Mouse (Mus musculus) heart, postnatal 0 days (tissue): ENCODE results near the gene Plcl2. TPM values are rescaled to one million over a fixed set of nuclear protein-coding genes. Genes with fewer than 3 reads are reported as not detected.

Experiments used
- ATAC-seq: fragments of 200-750 bp; cut with Nextera tagmentation; 2 replicates; pipeline ENCODE4 v1.8.0; 2017; ENCODE audit warnings: low read depth, moderate number of reproducible peaks, moderate library complexity; ENCODE audit not compliant: insufficient read depth
- DNase-seq: peaks from one replicate; pipeline ENCODE4 v3.0.0-alpha.2; 2016; ENCODE audit warnings: low spot score
- H3K27ac ChIP-seq: fragments of 300-500 bp; sonication (generic); 2 replicates; pipeline ENCODE4 v1.5.1; 2014; ENCODE audit warnings: low read depth, mild to moderate bottlenecking
- H3K27me3 ChIP-seq: fragments of 300-500 bp; sonication (generic); 2 replicates; pipeline ENCODE4 v1.6.1; 2014; ENCODE audit warnings: low read length, mixed read lengths; ENCODE audit not compliant: control insufficient read depth, insufficient read depth
- H3K36me3 ChIP-seq: fragments of 300-500 bp; sonication (generic); replicated peaks from 2 replicates; pipeline ENCODE4 v1.6.1; 2014; ENCODE audit warnings: low read length, mixed read lengths; ENCODE audit not compliant: control insufficient read depth, insufficient read depth
- H3K4me1 ChIP-seq: fragments of 300-500 bp; sonication (generic); 2 replicates; pipeline ENCODE4 v1.6.1; 2014; ENCODE audit warnings: antibody characterized with exemption; ENCODE audit not compliant: control insufficient read depth, insufficient read depth
- H3K4me2 ChIP-seq: fragments of 300-500 bp; sonication (generic); 2 replicates; pipeline ENCODE4 v1.6.1; 2014; ENCODE audit warnings: low read depth, mild to moderate bottlenecking, low read length, moderate library complexity
- H3K4me3 ChIP-seq: fragments of 300-500 bp; sonication (generic); 2 replicates; pipeline ENCODE4 v1.5.1; 2014; ENCODE audit warnings: low read depth, low read length
- H3K9ac ChIP-seq: fragments of 300-500 bp; sonication (generic); replicated peaks from 2 replicates; pipeline ENCODE4 v1.6.1; 2014; ENCODE audit warnings: low read depth, low read length, mixed read lengths
- H3K9me3 ChIP-seq: fragments of 300-500 bp; sonication (generic); replicated peaks from 2 replicates; pipeline ENCODE4 v1.6.1; 2016; ENCODE audit warnings: low read length; ENCODE audit not compliant: control insufficient read depth
- CTCF ChIP-seq: IDR thresholded peaks from 2 replicates; pipeline ENCODE4 v1.5.1; 2016; ENCODE audit warnings: antibody characterized with exemption, control low read depth, low read depth
- EP300 ChIP-seq: IDR thresholded peaks from 2 replicates; pipeline ENCODE4 v1.6.1; 2016; ENCODE audit warnings: antibody characterized with exemption, low read depth
- WGBS: fragments of 180-500 bp; shearing (Covaris S2); extraction: QIAGEN DNeasy Blood & Tissue Kit; methylation state at CpG from one replicate; pipeline ENCODE4 v1.1.7; 2014; 5-methylcytosine and 5-hydroxymethylcytosine counted together
- polyA plus RNA-seq: library from polyadenylated mRNA; unstranded; fragments of >200 nt; fragmentation: Nextera tagmentation; extraction: Ambion mirVana; gene quantifications from 2 replicates; pipeline ENCODE4 v1.2.1, GENCODE M21; 2015
- total RNA-seq: library from RNA; depleted of rRNA; stranded (reverse); fragments of >200 nt; gene quantifications from 2 replicates; pipeline ENCODE4 v1.2.3, GENCODE M21; 2014; ENCODE audit warnings: low replicate concordance

Gene Plcl2
- total and polyA plus RNA-seq, 2 experiments from 2014 or later = 2.4 to 22.7 TPM

GRCm38 (mm10) chr17:50508775-50509250, 390 bp upstream of the Plcl2 start:
- WGBS = under 1% methylated on average over 46 of the region's 72 CpGs
- ATAC-seq (peak; percentile 85), DNase-seq (peak; percentile 45)
- Histone ChIP-seq H3K27me3 (no peaks in the 10 kb centered on the region), H3K9ac (peak overlapping the region; percentile 85), H3K4me3 (peak overlapping the region; percentile 95), H3K27ac (peak overlapping the region; percentile 78), H3K4me2 (peak overlapping the region; percentile 85), H3K9me3 (no peaks in the 10 kb centered on the region), H3K36me3 (no peaks in the 10 kb centered on the region), H3K4me1 (peaks cover 12% of the 10 kb centered on the region)
- peak; percentile 48 for TF ChIP-seq CTCF
- no peak for TF ChIP-seq EP300

DNA sequence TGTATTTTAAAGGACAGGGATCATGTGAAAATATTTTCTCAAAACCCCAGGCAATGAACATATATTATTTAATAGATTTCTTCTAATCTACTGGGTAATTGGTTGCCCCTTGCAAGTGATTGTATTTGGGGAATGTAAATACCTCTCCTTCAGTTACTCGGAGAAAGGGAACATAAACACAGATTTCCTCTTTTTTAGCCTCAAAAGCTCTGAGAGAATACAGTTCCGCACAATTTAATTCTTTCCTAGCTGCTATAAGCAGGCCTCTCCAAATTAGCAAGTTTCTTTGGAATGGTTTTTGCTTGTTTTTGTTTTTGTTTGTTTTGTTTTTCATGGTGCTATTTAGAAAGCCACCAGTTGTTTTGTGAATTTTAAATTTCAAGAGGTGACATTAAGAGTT, 1.1 kb downstream of the Plcl2 start:
- Histone ChIP-seq H3K4me3 (peak overlapping the region; percentile 95), H3K27ac (peak overlapping the region; percentile 78; the same call in 1 of the 2 replicates), H3K9me3 (no peaks in the 10 kb centered on the region), H3K36me3 (no peaks in the 10 kb centered on the region), H3K4me2 (peak overlapping the region; percentile 85), H3K27me3 (no peaks in the 10 kb centered on the region), H3K9ac (peak overlapping the region; percentile 85), H3K4me1 (peaks cover 12% of the 10 kb centered on the region)
- DNase-seq = no peak
- 60% methylated on average over 2 of the region's 2 CpGs for WGBS
- ATAC-seq = no peak
- no peak for TF ChIP-seq CTCF
- no peak for TF ChIP-seq EP300

DNA sequence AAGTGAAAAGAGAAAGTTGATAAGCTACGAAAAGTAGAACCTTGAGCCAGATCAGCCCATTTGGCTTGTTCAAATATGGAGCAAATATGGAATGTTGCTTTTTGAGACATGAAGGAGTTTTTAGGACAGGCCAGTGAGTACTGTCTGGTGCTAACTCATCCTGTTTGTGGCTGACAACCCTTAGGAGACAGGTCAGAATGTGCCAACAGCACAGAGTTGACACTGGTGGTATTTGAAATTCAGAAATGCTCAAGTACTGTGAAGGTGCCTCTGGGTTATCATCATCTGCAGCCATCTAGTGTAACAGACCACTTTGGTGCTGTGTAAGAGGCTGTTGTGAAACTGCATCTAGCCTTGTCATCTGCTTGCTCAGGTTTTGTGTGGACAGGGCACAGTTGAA, 1.5 kb downstream of the Plcl2 start:
- DNase-seq = no peak
- TF ChIP-seq CTCF (no peak), EP300 (no peak)
- no peaks in the 10 kb centered on the region for H3K9me3 ChIP-seq
- H3K4me2 ChIP-seq = peak overlapping the region; percentile 85
- peak overlapping the region; percentile 95 for H3K4me3 ChIP-seq
- H3K9ac ChIP-seq = 0 out of 2 replicates have a peak overlapping the region, but pooled peaks have one; percentile 85
- no peak for ATAC-seq
- peaks cover 12% of the 10 kb centered on the region for H3K4me1 ChIP-seq
- WGBS = 48% methylated on average over 1 of the region's 1 CpGs
- H3K27ac ChIP-seq = no peak overlapping the region
- H3K27me3 ChIP-seq = no peaks in the 10 kb centered on the region
- H3K36me3 ChIP-seq = no peaks in the 10 kb centered on the region

GRCm38 (mm10) chr17:50512222-50512621, 3.0 kb downstream of the Plcl2 start:
- WGBS = 80% methylated on average over 5 of the region's 5 CpGs
- Histone ChIP-seq H3K4me1 (peaks cover 9% of the 10 kb centered on the region), H3K9ac (no peak overlapping the region), H3K4me2 (no peak overlapping the region), H3K36me3 (no peaks in the 10 kb centered on the region), H3K9me3 (no peaks in the 10 kb centered on the region), H3K4me3 (no peak overlapping the region), H3K27ac (no peak overlapping the region), H3K27me3 (no peaks in the 10 kb centered on the region)
- ATAC-seq (no peak), DNase-seq (no peak)
- TF ChIP-seq EP300 (no peak), CTCF (no peak)

GRCm38 (mm10) chr17:50512841-50513240, 3.6 kb downstream of the Plcl2 start:
- TF ChIP-seq CTCF = no peak
- 89% methylated on average over 7 of the region's 7 CpGs for WGBS
- Histone ChIP-seq H3K27ac (no peak overlapping the region), H3K4me1 (peaks cover 10% of the 10 kb centered on the region), H3K4me3 (no peak overlapping the region), H3K27me3 (no peaks in the 10 kb centered on the region), H3K9ac (no peak overlapping the region), H3K36me3 (no peaks in the 10 kb centered on the region), H3K9me3 (no peaks in the 10 kb centered on the region), H3K4me2 (no peak overlapping the region)
- DNase-seq (no peak), ATAC-seq (no peak)

DNA sequence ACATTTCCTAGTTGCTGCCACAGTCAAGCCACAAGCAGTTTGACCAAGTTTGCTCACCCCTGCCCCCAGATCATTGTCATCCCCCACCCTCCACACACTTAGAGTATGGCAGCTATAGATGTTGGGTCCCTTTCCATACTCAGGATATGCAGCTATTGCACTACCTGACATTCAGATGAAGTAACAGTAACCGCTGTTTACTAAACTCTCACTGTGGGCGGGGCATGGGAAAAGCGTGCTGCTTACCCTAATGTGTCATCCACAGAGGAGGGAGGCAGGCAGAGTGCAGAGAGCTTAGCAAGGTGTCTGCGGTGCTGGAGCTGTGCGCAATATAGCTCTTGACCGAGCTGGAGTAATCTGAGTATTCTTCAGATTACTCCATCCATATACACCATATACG, 4.2 kb downstream of the Plcl2 start:
- Histone ChIP-seq H3K4me3 (no peak overlapping the region), H3K4me2 (no peak overlapping the region), H3K4me1 (peaks cover 15% of the 10 kb centered on the region), H3K9ac (no peak overlapping the region), H3K27ac (no peak overlapping the region), H3K27me3 (no peaks in the 10 kb centered on the region), H3K36me3 (no peaks in the 10 kb centered on the region), H3K9me3 (no peaks in the 10 kb centered on the region)
- no peak for TF ChIP-seq CTCF
- no peak for TF ChIP-seq EP300
- WGBS = 95% methylated on average over 7 of the region's 7 CpGs
- DNase-seq (no peak), ATAC-seq (no peak)
